Mouse (Mus musculus): Measurements from ENCODE around the gene Adora1.
"Not testable (repeated sequence)": the region's sequence is repeated elsewhere in the genome, so short reads cannot be mapped to it uniquely, and the experiment has no call there.

Adora1 gene

DNA sequence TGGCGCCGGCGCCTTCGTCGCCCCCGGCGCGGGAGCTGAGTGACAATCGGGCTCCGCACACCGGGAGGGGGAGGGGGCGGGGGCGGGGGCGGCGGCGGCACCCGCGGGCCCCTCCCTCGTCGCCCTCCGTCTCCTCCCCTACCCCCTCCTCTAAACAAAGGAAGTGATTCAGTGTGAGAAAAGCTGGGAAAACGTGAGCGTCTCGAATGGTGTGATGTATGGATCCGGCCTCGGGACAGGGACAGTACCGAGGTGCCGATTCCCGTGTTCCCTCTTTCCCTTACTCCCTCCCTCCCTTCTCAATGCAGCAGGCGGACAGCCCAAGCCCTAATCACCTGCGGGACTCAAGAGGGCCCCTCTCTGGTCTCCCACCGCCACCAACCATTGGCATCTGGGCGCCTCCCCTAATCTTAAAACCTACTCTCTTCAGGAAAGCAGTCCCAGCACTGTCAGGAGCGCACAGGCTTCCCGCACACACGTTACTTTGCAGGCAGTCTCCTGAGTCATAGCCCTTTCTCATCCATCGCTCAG, at the start of gene Adora1:
Gene Adora1, minus strand, starts transcription at position 41 of the 531 bp plus-strand sequence.
- DNase-seq (ENCODE audit: low read depth, low spot score): no peak

DNA sequence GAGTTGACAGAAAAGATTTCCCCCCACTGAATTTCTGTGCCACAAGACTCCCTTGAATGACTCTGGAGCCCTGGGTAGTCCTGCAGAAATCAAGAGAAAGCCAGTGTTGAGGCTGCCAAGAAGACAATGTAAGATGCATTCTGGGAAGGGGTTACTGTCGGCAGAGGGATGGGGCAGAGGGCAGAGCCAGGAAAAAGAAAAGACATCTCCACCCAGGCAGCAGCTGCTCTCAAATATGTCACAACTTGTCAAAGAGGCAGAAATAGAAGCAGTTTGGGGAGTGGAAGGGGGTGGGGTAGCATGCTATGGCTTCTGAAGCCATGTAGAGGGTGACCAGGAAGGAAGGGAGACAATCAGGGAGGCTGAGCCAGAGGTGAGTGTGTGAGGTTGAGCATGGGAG, 47.9 kb upstream of the Adora1 start:
- DNase-seq (ENCODE audit: low read depth, low spot score): no peak

DNA sequence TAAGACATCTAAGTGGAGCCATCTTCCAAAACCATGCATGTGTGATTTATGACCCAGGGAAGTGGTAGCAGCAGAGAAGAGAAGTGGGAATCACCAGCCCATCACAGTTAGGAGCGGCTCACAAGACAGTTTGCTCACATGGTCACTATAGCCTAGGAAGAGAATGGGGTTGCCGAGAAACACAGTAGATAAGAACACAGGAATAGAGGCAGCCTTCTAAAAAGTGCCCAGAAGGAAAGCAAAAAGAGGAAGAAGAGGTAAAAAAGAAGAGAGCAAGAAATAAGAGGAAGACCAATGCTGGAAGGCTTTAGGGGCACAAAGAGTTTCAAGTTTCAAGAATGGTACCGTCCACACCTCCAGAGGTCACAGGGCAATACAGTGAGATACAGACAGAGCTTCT, 47.1 kb upstream of the Adora1 start:
- no peak for DNase-seq (ENCODE audit: low read depth, low spot score)

DNA sequence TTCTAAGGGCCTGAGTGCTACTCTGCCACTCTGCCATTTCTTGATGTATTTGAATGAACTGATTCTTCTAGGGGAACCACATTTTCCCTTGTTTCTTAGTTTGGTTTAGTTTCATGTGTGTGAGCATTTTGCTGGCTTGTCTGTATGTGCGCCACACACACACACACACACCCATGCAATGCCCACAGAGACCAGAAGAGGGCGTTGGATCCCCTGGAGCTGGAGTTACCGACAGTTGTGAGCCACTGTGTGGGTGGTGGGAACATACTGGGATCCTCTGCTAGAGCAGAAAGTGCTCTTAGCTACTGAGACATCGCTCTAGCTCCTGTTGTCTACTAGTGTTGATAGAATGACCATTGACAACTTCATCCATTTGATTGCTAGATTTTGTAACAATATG, 46.3 kb upstream of the Adora1 start:
- no peak for DNase-seq (ENCODE audit: low read depth, low spot score)

DNA sequence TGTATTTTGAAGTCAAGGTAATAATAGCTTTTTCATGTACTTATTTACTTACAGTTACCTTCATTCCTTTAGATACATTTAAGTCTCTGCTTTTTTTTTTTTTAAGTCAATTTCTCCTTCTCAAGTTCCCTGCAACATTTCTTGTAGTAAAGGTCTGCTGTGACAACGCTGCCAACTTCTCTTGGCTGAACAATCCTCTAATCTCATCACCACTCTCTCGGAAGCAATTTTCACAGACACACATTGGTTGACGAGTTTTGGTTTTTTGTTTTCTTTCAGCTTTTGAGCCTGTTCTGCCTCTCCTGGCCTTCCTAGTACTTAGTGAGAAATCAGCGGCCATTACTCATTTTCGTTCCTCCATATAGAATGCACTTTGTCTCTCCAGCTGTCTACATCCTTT, 44.9 kb upstream of the Adora1 start:
- no peak for DNase-seq (ENCODE audit: low read depth, low spot score)

DNA sequence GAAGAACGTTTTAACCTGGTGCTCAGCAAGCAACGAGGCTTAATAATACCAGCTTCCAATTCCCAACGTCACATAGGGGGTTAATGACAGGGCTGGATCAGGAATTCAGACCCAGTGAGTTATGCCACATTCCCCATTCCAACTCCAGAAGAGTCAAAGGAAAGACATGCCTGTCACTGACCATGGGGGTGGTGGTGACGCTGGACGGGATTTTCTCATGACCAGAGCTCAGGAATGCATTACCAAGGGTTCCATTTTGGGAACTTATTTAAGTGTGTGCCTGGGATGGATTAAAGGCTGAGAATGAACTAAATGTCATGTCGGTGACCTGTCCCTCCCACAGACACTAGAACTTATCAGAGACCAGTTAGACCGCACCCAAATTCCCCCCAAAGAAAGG, 41.6 kb upstream of the Adora1 start:
- no peak for DNase-seq (ENCODE audit: low read depth, low spot score)

DNA sequence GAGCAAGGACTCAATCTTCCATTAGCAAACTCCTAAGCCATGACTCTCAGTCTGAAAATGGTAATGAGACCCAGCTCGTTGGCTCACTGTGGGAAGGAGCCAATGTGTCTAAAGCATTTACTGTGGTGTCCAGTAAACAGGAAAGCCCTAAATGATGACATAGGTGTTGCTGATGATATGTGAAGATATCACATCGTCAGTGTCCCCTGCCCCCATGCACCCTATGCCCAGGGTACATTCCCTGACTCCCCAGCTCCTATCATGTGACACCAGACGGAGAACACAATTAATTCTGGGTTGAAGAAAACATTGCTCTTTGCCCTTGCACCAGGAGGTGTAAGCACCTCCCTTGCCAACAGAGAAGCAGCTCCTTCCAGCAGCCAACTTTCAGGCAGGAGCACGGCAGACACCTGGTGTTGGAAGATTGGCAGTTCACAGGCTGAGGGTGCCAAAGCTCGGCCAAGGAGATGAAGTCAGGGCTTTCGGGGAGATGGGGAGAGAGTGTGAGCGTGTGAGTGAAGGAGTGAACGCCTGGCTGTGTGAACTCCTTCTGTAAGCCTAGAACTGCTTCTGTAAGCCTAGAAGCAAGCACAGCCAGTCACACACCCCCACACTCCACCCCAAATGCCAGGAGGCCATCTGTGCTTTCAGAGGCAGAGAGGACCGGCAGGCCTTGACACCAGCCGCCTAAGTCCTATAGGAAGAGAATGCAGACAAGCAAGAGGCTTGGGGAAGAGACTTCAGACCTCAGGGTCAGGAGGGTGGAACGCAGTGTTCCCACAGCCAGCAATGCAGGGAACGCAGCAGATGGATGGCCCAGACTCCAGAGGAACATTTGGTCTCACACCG, 40.6 kb upstream of the Adora1 start:
- DNase-seq (ENCODE audit: low read depth, low spot score): no peak

DNA sequence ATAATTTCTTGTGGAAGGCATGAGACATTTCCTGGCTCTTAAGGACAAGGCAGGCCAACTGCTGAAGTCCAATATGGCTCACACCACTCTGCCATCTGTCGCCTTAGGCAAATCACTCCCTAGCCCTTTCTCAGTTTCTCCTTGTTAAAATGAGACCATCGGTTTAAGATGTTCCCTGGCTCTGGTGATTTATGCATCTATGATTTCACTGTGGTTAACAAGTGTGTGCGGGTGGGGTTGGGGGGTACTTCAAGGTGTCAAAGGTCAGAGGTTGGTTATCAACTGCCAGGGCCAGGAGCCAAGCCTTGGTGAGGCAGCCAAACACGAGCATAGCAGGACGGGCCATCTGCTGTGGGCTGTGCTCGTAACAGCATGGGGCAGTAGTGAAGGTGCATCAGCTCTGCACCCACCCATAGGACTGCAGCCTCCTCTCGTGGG, 39.3 kb upstream of the Adora1 start:
- no peak for DNase-seq (ENCODE audit: low read depth, low spot score)

DNA sequence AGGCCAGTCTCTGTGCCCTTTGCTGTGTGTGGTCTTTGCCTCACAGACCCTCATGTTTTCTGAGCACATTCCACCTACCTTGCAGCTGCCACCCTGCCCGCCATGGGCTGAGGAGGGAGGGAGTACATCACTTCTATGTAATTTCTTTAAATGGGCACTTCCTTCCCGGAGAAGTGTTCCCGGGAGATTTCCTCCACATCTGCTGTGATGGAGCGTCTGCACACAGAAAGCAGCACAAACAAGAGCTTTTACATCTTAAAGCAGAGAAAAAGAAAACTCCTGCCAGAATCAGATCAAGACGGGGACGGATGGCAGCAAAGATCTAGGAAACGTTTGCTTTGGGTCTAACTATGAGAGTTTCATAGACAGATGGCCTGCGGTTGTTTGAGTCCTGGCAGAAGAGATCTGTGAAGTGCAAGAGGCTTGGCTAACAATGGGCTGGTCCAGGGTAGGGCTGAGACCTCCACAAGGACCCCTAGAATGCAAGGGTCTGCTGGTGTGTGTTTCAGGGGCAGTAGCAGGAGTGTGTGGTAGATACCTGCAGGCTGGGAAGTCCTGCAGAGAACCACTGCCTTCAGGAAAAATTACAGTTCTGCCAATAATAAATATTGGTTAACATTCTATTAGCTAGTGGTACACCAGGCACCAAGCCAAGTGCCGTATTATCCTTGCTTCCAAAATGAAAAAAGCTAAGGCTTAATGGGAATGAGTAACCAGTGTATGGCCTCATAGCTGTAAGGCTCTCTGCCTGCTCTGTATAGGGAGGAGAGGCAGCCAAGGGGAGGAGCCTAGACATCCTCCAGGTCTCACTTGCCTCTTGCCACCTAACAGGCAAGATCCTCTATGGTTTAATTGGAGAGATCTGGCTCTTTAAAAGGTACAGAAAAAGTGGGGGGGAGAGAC, 38.5 kb upstream of the Adora1 start:
- no peak for DNase-seq (ENCODE audit: low read depth, low spot score)

DNA sequence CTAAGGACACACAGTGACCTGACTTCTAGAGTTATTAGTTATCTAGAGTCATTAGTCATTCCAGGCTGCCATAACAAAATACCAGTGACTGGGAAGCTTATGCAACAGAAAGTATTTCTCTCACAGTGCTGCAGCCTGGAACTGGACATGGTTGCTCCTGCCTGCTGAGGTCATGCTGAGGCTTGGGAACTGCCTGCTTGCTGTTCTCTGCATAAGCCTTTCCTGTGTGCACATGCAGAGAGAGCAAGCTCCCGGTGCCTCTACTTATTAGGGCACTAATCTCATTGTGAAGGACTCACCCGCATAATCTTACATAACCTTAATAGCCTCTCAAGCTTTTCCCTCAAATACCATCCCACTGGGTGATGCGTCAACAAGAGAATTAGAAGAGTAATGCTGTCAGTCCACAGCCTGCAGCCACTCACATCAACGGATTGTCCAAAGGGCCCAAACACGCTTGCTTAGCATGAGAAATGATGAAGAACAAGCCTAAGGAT, 37.6 kb upstream of the Adora1 start:
- DNase-seq (ENCODE audit: low read depth, low spot score): peak; percentile 28

DNA sequence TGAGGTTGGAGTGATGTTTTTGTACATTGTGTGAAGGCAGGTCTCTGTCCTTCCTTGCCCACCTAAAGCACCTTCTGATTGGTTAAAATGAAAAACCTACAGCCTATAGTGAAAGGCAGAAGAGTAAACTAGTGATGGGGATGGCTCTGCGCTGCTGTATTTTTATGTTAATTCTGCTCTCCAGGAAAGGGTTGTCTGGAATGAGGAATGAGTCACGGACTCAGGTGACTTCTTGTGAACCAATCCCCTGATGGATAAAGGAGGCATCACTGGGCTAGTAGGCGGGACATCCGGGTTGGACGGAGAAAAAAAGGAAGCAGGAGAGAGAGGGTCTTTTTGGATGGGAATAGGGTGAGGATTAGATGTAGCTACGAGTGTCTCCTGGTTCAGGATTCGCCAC, 34.8 kb upstream of the Adora1 start:
- DNase-seq (ENCODE audit: low read depth, low spot score): no peak

DNA sequence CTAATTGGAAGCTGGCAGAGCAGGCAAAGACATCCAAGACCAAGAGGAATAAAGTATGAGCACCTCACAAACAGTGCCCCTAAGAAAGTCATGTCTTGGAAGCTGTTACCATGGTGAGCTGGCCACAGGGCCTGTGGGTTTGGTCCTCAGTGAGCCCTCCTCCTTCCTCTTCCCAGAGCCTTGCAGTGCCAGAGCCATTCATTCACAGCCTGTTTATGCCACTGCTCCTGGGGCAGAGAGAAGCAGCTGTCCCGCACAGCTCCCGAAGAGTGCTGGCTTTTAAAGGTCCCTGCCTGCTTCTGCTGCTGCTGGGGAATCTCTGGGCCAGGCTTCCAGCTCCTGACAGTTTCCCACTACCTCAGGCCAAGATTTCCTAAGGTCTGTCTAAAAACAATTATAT, 30.6 kb upstream of the Adora1 start:
- no peak for DNase-seq (ENCODE audit: low read depth, low spot score)

DNA sequence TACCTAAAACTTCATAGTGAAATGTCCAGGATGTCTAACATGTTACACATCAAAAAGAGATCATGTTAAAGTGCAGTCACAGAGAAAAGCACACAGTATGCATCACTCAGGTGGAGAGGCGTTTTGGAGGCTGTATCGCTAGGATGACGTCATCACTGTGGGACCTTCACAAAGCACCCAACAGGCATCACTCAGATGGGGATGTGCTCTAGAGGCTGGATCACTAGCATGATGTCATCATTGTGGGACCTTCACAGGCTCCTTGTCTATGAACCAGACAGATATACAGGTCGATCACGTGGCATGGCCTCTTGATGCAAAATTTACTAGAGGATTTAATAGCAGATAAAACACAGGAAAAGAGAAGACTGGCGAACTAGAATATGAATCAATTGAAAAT, 29.1 kb upstream of the Adora1 start:
- no peak for DNase-seq (ENCODE audit: low read depth, low spot score)

DNA sequence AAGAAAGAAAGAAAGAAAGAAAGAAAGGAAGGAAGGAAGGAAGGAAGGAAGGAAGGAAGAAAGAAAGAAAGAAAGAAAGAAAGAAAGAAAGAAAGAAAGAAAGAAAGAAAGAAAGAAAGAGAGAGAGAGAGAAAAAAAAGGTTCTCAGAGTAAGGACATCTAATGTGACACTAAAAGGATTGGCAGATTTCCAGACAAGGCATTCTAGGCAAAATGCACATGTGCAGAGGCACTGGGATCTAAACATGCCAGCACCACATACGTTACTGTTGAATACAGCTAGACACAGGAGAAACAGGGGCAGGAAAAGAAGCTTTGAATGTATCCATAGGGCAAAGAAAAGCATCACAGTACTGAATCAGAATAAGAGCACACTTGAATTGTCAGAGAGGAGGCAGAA, 14.4 kb upstream of the Adora1 start:
- DNase-seq (ENCODE audit: low read depth, low spot score): not testable (repeated sequence)

DNA sequence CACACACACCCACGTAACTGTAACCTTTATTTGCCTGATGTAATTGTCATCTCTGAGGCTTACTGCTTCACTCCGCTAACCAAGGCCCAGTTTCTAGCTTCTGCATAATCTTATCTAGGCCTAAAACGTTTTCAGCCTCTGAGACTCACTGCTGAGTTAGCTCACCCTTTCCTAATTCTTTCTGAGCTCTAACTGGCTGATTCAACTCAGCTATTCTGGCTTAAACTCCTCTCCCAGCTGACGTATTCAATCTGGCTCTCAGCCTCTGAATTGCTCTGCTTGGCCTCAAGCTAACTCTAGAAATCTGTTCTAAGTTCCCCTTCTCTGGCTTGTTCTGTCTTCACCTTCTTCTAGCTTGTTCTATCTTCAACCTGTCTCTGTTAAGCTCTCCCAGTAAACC, 11.4 kb upstream of the Adora1 start:
- no peak for DNase-seq (ENCODE audit: low read depth, low spot score)

DNA sequence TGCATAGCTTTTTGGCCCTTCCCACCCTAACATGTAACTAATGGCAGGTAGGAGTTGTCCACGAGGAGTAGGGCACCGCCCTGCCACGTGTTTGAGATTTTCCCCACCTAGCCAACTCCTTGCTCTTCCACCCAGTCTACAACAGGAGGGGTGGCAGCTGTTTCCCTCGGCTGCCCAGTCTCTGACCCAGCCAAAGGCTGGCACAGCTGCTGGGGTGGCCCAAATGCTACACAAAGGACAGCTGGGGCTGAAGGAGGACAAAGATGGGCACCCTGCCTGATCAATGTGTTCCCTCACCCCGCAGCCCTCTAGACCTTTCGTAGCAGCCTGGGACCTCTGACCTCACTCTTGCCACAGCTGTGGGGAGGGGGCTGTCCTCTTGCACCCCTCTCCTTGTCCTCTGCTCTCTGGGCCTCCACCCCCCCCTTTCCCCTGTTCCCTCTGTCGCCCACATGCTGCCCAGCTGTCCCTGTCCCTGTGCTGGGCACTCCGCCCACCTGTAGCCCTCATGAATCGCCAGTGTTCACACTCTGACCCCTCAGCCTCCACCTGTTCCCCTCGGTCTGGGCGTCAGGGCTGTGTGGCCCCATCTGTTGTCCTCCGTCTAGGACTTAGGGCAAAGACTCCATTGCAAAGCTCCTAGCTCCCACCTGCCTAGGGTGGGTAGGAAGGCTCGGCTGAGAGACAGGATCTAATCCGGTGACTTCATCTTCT, 9.9 kb upstream of the Adora1 start:
- DNase-seq (ENCODE audit: low read depth, low spot score): no peak

DNA sequence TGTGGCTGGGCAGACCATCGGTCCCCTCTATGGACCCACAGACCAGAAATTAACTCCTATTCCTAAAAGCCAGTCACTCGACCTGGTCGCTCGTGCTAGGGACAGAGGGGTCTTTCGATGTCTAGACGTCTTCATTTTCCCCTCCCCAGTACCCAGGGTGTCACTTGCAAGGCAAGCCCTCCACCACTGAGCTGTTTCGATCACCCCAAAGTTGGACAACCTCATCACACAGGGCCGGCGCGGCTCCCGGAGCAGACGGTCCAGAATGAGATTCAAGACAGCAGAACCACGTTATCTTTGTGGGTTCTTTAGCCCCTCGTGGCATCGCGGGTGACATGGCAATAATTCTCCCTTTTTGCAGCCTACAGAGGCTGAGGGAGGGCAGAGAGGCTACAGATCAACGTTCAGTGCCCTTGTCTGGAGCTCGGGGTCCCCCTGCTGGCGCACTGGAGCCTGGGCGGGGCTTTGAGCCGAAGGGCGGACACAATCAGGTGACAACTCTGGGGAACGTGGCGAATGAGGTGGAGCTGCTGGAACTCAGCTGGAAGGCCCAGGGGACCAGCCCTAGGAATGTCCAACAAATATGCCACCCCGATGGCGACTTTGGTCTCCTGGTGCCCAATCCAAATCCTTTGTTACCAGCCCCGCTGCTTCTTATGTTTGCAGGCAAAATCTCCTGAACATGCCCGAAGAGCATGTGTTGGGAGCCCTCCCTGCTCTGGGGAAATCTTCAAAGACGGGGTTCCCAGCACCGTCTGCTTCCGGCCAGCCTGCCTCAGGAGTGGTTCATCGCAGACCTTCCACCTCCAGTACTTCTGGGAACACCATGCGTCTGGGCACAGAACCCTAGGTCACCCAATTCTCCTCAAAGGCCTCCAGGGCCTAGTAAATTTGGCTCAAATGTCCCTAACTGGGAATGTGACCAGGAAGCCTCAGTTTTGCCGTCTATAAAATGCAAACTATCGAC, 9.0 kb upstream of the Adora1 start:
- peak; percentile 72 for DNase-seq (ENCODE audit: low read depth, low spot score)

DNA sequence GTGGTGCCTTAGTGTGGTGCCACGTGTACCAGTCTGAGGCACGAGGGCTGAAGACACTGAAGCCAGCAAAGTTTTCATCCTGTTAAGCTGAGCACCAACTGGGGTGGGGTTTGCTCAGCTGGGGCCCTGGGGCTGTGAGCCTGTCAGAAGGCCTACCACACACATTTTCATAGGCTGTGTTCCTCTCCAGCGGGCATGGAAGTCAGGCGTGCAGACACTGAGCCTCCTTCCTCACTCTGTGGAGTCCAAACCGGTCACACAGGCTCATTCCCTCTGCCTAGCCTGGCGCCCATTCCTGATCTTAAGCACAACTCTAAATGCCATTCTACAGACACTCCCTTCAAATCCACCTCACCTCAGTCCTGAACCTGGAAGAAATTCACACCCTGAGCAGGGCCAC, 8.3 kb upstream of the Adora1 start:
- DNase-seq (ENCODE audit: low read depth, low spot score): no peak

DNA sequence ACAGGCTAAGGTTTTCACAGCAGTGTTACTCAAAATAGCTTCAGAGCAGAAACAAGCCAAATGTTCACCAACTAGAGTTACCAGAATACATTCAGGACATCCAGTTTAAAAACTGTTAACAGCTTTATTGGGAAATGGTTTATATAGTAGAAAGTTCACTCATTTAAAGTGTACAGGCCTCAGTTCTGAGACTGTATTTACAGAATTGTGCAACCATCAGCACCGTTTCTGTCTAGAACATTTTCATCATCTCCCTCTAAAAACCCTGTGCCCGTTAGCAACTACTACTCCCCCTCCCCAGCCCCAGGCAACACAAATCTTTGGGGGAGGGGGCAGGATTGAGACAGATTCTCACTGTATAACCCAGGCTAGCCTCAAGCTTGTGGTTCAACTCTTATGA, 7.1 kb upstream of the Adora1 start:
- no peak for DNase-seq (ENCODE audit: low read depth, low spot score)

DNA sequence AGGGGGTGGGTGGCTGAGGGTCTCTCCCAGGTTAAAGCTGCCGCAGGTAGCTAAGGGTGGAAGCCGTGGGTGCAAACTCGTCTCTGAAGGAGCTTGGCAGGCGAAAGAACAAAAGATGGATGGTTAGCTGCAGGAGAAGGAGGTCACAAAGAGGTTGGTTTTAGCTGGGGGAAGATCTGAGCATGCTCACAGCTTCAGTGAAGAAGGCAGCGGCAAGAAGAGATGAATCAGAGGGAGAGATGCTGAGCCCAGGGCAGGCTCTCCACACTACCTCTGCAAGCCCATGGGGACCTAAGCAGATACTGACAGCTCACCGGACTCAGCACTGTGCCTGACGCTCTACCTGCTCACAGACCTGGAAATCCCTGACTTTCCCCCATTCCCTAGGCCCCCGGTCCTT, 6.1 kb upstream of the Adora1 start:
- no peak for DNase-seq (ENCODE audit: low read depth, low spot score)
